Mouse (Mus musculus) C2C12 (cell line): ENCODE data around the gene Misp.

Source experiments
- CTCF ChIP-seq: IDR thresholded peaks from one replicate; pipeline ENCODE4 v1.5.1; 2011; ENCODE audit not compliant: control insufficient read depth, insufficient read depth, insufficient read length
- MAX ChIP-seq: IDR thresholded peaks from one replicate; pipeline ENCODE4 v1.6.1; 2011; ENCODE audit warnings: mild to moderate bottlenecking, control low read depth
- MYOD1 ChIP-seq: IDR thresholded peaks from one replicate; pipeline ENCODE4 v1.6.1; 2011; ENCODE audit warnings: low read depth; ENCODE audit not compliant: control insufficient read depth, insufficient read length
- USF1 ChIP-seq: IDR thresholded peaks from one replicate; pipeline ENCODE4 v1.6.1; 2011; ENCODE audit warnings: low read depth, mild to moderate bottlenecking, control low read depth, moderate library complexity

GRCm38 (mm10) chr10:79860079-79860911 lies 39.5 kb downstream of the Misp start:
- TF ChIP-seq CTCF, result no peak
- TF ChIP-seq USF1, result no peak
- TF ChIP-seq MAX, result no peak
- no peak for TF ChIP-seq MYOD1
